Mouse (Mus musculus) urinary bladder, adult 2 months (tissue): ENCODE results near the gene Ccdc9b. TPM values are rescaled to one million over a fixed set of nuclear protein-coding genes. Genes with fewer than 3 reads are reported as not detected.

Source experiments
- DNase-seq: peaks from one replicate; pipeline ENCODE4 v3.0.0; 2022; ENCODE audit warnings: low spot score
- polyA plus RNA-seq: library from polyadenylated mRNA; depleted of rRNA; stranded (reverse); fragments of >200 nt; gene quantifications from 2 replicates; pipeline ENCODE4 v1.2.3, GENCODE M21; 2012

Ccdc9b gene
- polyA plus RNA-seq, 1 experiment, result 19.3 TPM

- no peak for DNase-seq
These were observed 13.0 kb downstream of the Ccdc9b start for GRCm38 (mm10) chr2:118749341-118749884.

- peak; percentile 22 for DNase-seq
These were observed 15.0 kb downstream of the Ccdc9b start for GRCm38 (mm10) chr2:118747301-118747960.

GRCm38 (mm10) chr2:118745915-118746901 lies 16.3 kb downstream of the Ccdc9b start:
- DNase-seq, result peak; percentile 42

DNA sequence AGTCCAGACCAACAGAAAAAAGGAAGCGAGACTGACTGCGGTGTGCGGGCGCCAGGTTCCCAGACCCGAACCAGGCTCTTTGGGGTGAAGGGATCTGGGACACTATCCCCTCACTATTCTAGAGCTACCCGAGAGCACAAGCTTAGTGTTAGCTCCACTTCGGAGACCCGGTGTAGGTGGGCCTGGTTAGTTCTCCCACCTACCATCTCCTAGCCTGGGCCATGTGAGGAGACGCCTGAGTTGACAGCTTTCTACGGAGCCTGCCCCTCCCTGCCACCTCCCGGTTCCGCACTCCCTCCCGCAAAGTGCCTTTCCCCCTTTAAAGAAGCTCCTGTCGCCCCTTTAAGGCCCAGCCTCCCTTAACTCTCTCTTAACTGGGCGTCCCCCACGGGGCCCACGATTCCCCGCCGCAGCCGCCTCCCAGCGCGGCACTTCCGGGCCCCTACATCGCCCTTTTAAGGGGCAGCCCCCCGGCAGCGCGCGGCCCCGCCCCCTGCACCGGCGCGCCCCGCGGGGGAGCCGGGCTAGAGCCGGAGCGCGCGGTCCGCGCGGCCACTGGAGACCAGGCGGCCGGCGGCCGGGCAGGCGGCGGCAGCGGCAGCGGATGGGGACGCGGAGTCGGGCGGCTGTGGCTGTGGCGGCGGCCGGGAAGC lies 17.1 kb downstream of the Ccdc9b start, which contains the start of gene Inafm2:
Gene Inafm2, plus strand, starts transcription at position 527 of the 653 bp plus-strand sequence.
- peak; percentile 92 for DNase-seq

GRCm38 (mm10) chr2:118744621-118745020 lies 17.8 kb downstream of the Ccdc9b start:
- no peak for DNase-seq

- peak; percentile 18 for DNase-seq
These were observed 19.1 kb downstream of the Ccdc9b start for GRCm38 (mm10) chr2:118743261-118743943.

DNA sequence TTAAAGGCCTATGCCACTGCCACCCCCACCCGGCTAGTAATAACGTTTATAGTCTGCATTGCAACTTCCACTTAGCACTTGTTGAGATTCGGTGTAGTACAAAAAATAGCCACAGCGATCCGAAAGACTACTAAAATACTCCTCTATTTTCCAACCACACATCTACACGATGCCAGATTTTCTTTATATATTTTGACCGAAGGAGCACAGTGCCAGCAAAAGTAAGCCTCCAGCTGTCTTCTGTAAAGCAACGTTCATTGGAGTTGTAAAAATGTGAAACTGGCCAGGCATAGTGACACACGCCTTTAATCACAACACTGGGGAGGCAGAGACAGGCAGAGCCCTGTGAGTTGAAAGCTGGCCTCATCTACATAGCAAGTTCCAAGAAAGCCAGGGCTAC lies 21.3 kb downstream of the Ccdc9b start:
- no peak for DNase-seq

DNA sequence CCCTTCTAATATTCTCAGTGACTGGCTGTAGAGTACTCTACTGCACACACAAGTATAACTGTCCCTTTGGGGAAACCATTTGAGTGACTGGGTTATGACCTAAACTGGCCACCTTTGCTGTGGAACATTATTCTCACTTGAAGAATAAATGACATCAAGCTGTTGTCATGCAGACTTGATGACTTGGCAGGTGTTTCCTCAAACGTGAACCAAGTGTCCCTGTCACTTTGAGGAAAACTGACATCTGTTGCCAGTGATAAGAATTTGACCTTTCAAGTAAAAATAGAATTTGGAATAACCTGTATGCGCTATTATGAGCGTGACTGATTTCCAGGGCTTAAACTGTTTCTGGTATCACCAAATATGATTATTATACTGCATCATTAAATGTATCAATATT lies 22.1 kb downstream of the Ccdc9b start:
- DNase-seq, result no peak

GRCm38 (mm10) chr2:118733341-118733740 lies 29.1 kb downstream of the Ccdc9b start:
- DNase-seq, result peak; percentile 8

DNA sequence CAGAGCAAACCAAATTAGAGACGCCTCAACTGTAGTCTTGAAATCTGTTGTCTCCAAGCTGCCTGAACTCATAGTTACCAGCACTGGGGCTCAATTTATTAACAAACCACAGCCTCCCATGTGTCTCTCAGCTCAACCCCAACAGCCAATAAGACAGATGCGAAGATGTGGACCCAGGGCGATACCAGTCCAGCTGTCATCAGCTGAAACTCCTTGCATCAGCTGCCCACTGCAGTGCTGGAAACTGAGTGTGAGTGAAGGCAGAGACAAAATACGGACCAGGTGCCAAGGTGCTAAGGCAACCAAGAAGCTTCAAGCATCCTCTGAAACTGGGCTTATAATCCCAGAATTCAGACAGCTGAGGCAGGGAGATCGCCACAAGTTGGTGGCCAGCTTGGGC lies 30.5 kb downstream of the Ccdc9b start:
- DNase-seq, result peak; percentile 7

- DNase-seq, result peak; percentile 57
These were observed 31.9 kb downstream of the Ccdc9b start for GRCm38 (mm10) chr2:118730622-118730915.

GRCm38 (mm10) chr2:118729816-118730621 lies 32.4 kb downstream of the Ccdc9b start:
- peak; percentile 15 for DNase-seq

- peak; percentile 20 for DNase-seq
These were observed 33.3 kb downstream of the Ccdc9b start for GRCm38 (mm10) chr2:118729194-118729593.

- DNase-seq, result peak; percentile 17
These were observed 34.1 kb downstream of the Ccdc9b start, which contains the start of gene Plcb2 for GRCm38 (mm10) chr2:118728337-118728736. Gene Plcb2 (minus strand): TSS chr2:118728438.

GRCm38 (mm10) chr2:118727911-118728310 lies 34.5 kb downstream of the Ccdc9b start:
- peak; percentile 13 for DNase-seq

DNA sequence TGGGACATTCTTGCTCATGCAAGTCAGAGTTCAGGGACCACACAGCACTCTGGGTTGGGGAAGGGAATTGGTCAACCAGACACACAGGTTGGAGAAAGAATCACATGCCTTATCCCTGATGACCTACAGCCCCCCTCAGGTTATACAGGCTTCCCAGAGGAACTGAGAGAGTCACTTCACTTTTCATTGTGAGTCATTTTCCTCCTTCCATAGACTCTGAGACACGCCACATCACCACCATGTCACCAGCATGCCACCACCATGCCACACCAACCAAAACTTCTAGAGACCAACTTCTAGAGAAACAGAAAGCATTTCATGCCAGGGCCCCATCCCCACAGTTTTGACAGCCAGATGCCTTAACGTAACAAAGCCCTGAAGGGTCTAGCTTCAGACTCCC lies 35.6 kb downstream of the Ccdc9b start:
- DNase-seq, result peak; percentile 6

DNA sequence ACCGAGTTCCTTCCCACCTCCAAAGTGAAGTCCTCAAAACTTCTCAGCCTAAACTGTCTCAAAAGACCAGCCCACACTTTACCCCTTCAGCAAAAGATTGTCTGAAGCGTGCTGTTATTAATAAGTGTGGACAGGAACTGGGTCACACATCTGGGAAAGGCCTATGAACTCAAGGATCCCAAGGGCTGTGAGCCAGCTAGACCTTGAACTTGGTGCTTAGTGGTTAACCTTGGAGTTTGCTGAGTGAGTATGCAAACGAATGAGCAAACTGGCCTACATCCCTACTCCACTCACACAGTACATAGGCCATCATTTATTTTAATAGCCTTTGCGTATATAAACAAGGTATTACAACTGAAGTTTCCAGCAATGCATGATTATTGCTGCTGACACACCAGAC lies 37.0 kb downstream of the Ccdc9b start:
- no peak for DNase-seq

- DNase-seq, result peak; percentile 8
These were observed 38.6 kb downstream of the Ccdc9b start for GRCm38 (mm10) chr2:118723693-118724486.

DNA sequence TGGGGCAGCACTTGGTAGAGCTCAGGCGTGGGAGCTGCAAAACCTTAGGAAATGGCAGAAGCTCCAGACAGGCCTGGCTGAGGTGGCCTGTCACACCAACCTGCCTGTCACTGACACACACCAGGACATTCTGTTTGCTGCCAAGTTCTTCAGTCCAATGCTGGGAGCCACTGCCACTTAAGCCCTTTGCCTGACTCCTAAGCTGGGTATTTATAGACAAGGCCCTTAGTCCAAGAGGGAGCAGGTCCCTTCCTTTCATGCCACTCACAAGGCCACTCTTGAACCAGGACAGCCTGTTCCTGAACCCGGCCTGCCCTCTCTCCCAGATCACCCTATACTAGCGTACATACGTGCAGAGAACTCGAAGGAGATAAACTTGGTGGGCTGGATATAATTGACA lies 45.8 kb downstream of the Ccdc9b start:
- DNase-seq, result peak; percentile 11

DNA sequence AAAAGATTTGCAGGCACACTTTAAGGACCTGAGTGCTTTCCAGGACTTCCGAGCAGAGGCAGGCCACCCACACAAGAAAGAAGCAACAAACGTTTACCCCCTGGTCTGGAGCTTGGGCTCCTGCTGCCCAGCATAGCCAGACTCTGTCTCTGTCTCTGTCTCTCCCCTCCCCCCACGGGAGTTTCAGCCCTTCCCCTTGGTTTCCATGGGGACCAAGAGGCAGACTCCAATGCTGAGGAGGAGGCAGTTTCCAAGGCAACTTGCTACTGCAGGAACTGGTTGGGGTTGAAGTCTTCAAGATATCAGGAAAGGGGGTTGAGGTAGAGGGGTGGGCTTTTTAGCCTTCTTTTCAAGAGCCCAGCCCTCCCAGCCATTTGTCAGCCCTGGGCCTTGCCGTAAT lies 48.2 kb downstream of the Ccdc9b start:
- DNase-seq, result no peak
